Mouse (Mus musculus): Measurements from ENCODE around the gene Barx2.

GRCm38 (mm10) chr9:31942334-31942733, 29.1 kb upstream of the Barx2 start:
- TF ChIP-seq ZC3H11A (IDR thresholded peaks at IDR 0.05; ENCODE audit: borderline replicate concordance, low read depth, low read length) (peak; percentile 89), MAFK (IDR thresholded peaks at IDR 0.05; ENCODE audit: insufficient read depth, low read depth, low read length) (no peak), CHD2 (IDR thresholded peaks at IDR 0.05; ENCODE audit: low read depth, low read length) (no peak)
